Mouse (Mus musculus) kidney, postnatal 0 days (tissue): ENCODE measurements at regions not wholly inside any gene's neighbourhood (a gene's known extent, or its start where the extent isn't known, plus 50 kb on each side); places are given as distances from the start of the nearest gene placed in this dataset.

Experiments
- ATAC-seq: fragments of 200-750 bp; cut with Nextera tagmentation; replicated peaks from 2 replicates; pipeline ENCODE4 v1.8.0; 2017; ENCODE audit warnings: low read depth, moderate number of reproducible peaks, moderate TSS enrichment, moderate library complexity; ENCODE audit not compliant: low FRiP score
- DNase-seq: peaks from one replicate; pipeline ENCODE4 v3.0.0-alpha.2; 2016; ENCODE audit warnings: low spot score
- H3K27ac ChIP-seq: fragments of 300-500 bp; sonication (generic); 2 replicates; pipeline ENCODE4 v1.5.1; 2014; ENCODE audit warnings: mild to moderate bottlenecking
- H3K27me3 ChIP-seq: fragments of 300-500 bp; sonication (generic); 2 replicates; pipeline ENCODE4 v1.6.1; 2014; ENCODE audit warnings: low read length, mixed read lengths; ENCODE audit not compliant: insufficient read depth
- H3K36me3 ChIP-seq: fragments of 300-500 bp; sonication (generic); 2 replicates; pipeline ENCODE4 v1.6.1; 2014; ENCODE audit warnings: low read length, mixed read lengths; ENCODE audit not compliant: insufficient read depth
- H3K4me1 ChIP-seq: fragments of 300-500 bp; sonication (generic); replicated peaks from 2 replicates; pipeline ENCODE4 v1.6.1; 2014; ENCODE audit warnings: antibody characterized with exemption, low read length, mixed read lengths; ENCODE audit not compliant: insufficient read depth
- H3K4me2 ChIP-seq: fragments of 300-500 bp; sonication (generic); 2 replicates; pipeline ENCODE4 v1.6.1; 2014; ENCODE audit warnings: mild to moderate bottlenecking, low read length, moderate library complexity, mixed read lengths
- H3K4me3 ChIP-seq: fragments of 300-500 bp; sonication (generic); replicated peaks from 2 replicates; pipeline ENCODE4 v1.5.1; 2014; ENCODE audit warnings: low read depth, low read length
- H3K9ac ChIP-seq: fragments of 300-500 bp; sonication (generic); 2 replicates; pipeline ENCODE4 v1.6.1; 2014; ENCODE audit warnings: low read depth, low read length
- H3K9me3 ChIP-seq: fragments of 300-500 bp; sonication (generic); replicated peaks from 2 replicates; pipeline ENCODE4 v1.6.1; 2016; ENCODE audit warnings: low read length, inconsistent platforms, mixed read lengths
- CTCF ChIP-seq: IDR thresholded peaks from 2 replicates; pipeline ENCODE4 v1.5.1; 2016; ENCODE audit warnings: antibody characterized with exemption, low read depth, mild to moderate bottlenecking, moderate library complexity
- WGBS: fragments of 180-500 bp; shearing (Covaris S2); extraction: QIAGEN DNeasy Blood & Tissue Kit; methylation state at CpG from one replicate; pipeline ENCODE4 v1.1.7; 2014; 5-methylcytosine and 5-hydroxymethylcytosine counted together

DNA sequence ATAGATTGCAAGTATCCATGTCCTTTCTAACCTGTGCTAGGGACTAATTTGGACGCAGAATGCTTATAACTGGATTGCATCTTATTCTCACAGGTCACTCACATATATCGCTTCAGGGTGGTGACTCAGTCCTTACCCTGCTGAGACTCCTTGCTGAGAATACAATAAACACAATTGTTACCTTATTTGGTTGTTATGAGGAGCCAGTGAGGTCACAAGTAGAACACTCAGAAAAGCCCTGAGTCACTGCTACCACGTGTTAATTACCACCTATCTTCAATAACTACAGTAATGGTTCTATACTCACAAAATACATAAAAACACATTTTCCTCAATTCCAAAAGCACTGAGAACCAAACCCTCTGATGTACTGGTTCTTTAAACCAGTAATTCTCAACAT lies 479.8 kb upstream of the Fat1 start:
- 67% methylated on average over 3 of the region's 3 CpGs for WGBS

GRCm38 (mm10) chr8:44456336-44456735 lies 478.9 kb upstream of the Fat1 start:
- DNase-seq (peak; percentile 5), ATAC-seq (no peak)
- Histone ChIP-seq H3K4me1 (no peaks in the 10 kb centered on the region), H3K36me3 (no peaks in the 10 kb centered on the region), H3K4me2 (no peak overlapping the region), H3K27me3 (no peaks in the 10 kb centered on the region), H3K9ac (no peak overlapping the region), H3K27ac (no peak overlapping the region), H3K9me3 (no peaks in the 10 kb centered on the region), H3K4me3 (no peak overlapping the region)
- 75% methylated on average over 7 of the region's 7 CpGs for WGBS
- TF ChIP-seq CTCF = no peak

More for the DNA sequence above, 479.8 kb upstream of the Fat1 start:
- H3K9ac ChIP-seq = no peak overlapping the region
- no peak overlapping the region for H3K4me3 ChIP-seq
- DNase-seq (no peak), ATAC-seq (no peak)
- no peak for TF ChIP-seq CTCF
- H3K27me3 ChIP-seq = no peaks in the 10 kb centered on the region
- no peak overlapping the region for H3K4me2 ChIP-seq
- no peaks in the 10 kb centered on the region for H3K9me3 ChIP-seq
- H3K36me3 ChIP-seq = no peaks in the 10 kb centered on the region
- no peaks in the 10 kb centered on the region for H3K4me1 ChIP-seq
- no peak overlapping the region for H3K27ac ChIP-seq

- Histone ChIP-seq H3K36me3 (no peaks in the 10 kb centered on the region), H3K4me2 (no peak overlapping the region), H3K9me3 (no peaks in the 10 kb centered on the region), H3K27me3 (no peaks in the 10 kb centered on the region), H3K4me3 (no peak overlapping the region), H3K27ac (no peak overlapping the region), H3K4me1 (no peaks in the 10 kb centered on the region), H3K9ac (no peak overlapping the region)
- ATAC-seq (no peak), DNase-seq (peak; percentile 5)
- TF ChIP-seq CTCF = no peak
- WGBS = 66% methylated on average over 3 of the region's 3 CpGs
Observed at GRCm38 (mm10) chr8:44466409-44467078, 468.7 kb upstream of the Fat1 start.

DNA sequence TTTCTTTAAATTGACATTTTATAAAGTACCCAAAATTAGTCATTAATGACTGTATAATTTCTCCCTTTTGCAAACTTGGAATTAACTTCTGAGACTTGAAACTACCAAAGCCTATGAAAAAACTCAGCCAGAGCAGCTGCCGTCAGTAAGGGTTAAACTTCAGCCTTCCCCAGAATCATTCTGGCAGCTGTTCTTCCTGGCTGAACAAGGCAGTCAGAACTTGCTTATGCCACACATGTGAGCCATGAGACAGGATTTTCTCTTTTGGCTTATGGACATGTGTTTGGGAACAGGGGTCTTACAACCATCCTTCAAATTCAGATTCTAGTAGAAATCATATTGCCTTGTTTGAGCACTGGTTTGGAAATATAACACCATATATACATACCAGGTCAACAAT lies 422.4 kb upstream of the Fat1 start:
- no peaks in the 10 kb centered on the region for H3K27me3 ChIP-seq
- no peak overlapping the region for H3K4me3 ChIP-seq
- H3K27ac ChIP-seq = no peak overlapping the region
- no peaks in the 10 kb centered on the region for H3K9me3 ChIP-seq
- TF ChIP-seq CTCF = no peak
- no peaks in the 10 kb centered on the region for H3K4me1 ChIP-seq
- DNase-seq (no peak), ATAC-seq (no peak)
- H3K4me2 ChIP-seq = no peak overlapping the region
- H3K36me3 ChIP-seq = no peaks in the 10 kb centered on the region
- WGBS = 76% methylated on average over 1 of the region's 1 CpGs
- H3K9ac ChIP-seq = no peak overlapping the region

DNA sequence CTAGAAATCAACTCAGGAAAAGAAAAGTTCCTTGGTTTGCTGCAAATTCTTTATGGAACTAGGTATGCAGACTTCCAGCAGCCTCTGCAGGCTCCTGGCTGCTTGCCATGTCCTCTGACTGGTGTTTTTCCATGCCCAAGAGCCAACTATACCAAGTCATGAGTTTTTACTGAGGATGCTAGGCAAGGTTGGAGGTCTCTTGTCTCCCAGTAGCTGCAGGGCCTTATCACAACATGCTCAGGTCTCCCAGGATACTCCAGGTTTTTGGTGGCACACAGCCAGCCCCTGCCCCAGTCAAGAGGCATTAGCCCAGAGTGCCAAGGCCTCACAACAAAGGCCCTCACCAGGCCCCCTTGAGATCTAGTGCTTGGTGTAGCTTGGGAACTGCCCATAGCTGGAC lies 409.3 kb upstream of the Fat1 start:
- Histone ChIP-seq H3K27me3 (no peaks in the 10 kb centered on the region), H3K4me2 (no peak overlapping the region), H3K9me3 (no peaks in the 10 kb centered on the region), H3K9ac (no peak overlapping the region), H3K4me3 (no peak overlapping the region), H3K4me1 (no peaks in the 10 kb centered on the region), H3K36me3 (no peaks in the 10 kb centered on the region), H3K27ac (no peak overlapping the region)
- ATAC-seq (no peak; the same call in 1 of the 2 replicates), DNase-seq (no peak)
- no peak for TF ChIP-seq CTCF

DNA sequence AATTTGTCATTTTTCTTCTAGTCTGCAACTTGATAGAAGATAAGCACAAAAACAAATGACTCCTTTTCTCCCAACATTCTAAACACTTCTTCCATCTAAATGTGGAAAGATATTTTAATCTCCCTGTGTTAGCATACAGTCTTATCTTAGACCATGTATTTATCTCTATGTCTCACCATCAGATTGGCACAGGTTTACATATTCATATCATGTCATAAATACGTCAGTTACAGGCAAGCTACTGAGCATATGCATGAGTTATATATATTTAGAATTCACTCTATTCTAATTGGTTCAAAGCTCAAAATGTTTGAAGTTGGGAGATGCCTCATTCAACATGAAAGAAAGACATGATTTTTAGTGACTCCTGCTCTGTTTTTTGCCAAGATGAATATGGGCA lies 405.6 kb upstream of the Fat1 start:
- no peak for DNase-seq
- no peak overlapping the region for H3K27ac ChIP-seq
- WGBS = 90% methylated on average over 1 of the region's 1 CpGs
- no peak overlapping the region for H3K4me3 ChIP-seq
- no peak for ATAC-seq
- no peak for TF ChIP-seq CTCF
- no peak overlapping the region for H3K4me2 ChIP-seq
- no peak overlapping the region for H3K9ac ChIP-seq
- no peaks in the 10 kb centered on the region for H3K9me3 ChIP-seq
- H3K36me3 ChIP-seq = no peaks in the 10 kb centered on the region
- no peaks in the 10 kb centered on the region for H3K4me1 ChIP-seq
- H3K27me3 ChIP-seq = no peaks in the 10 kb centered on the region

DNA sequence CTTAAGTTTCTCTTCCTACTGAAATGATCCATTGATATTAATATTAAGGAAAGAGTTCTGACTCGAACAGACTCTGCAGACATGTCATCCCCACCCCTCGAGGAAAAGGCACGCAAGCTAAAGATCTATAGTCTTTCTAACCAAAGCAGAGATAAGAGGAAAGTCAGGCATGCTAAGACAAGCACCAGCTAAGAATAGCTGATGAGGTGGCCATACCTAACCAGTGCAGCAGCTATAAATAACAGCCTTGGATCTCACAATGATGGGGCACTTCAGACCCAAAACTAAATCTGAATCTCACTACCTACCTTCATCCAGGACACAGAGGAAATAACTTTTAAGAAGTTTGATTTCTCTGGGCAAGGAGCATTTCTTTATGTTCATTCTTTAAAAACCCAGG lies 386.4 kb upstream of the Fat1 start:
- WGBS = 78% methylated on average over 3 of the region's 3 CpGs
- DNase-seq = no peak
- no peaks in the 10 kb centered on the region for H3K27me3 ChIP-seq

More for the DNA sequence above, 386.4 kb upstream of the Fat1 start:
- no peaks in the 10 kb centered on the region for H3K36me3 ChIP-seq
- H3K9ac ChIP-seq = no peak overlapping the region
- no peak overlapping the region for H3K27ac ChIP-seq
- H3K4me2 ChIP-seq = no peak overlapping the region
- TF ChIP-seq CTCF = no peak
- no peak for ATAC-seq
- no peak overlapping the region for H3K4me3 ChIP-seq
- no peaks in the 10 kb centered on the region for H3K9me3 ChIP-seq
- H3K4me1 ChIP-seq = no peaks in the 10 kb centered on the region
